Mouse (Mus musculus): ENCODE data around the gene BC030500. TPM values are rescaled to one million over a fixed set of nuclear protein-coding genes. Genes with fewer than 3 reads are reported as not detected.

BC030500 gene
- 9.1 and 13.0 TPM in 2 replicates for polyA plus RNA-seq (2021; fragmentation: Nextera tagmentation)
- long read RNA-seq, experiment 1, partial matches to known transcripts = 1 of 34 reads
- long read RNA-seq, experiment 1, other reads (novel, unspliced or antisense) = 33 of 34 reads
- long read RNA-seq, experiment 2, partial matches to known transcripts = 0 of 18 reads
- long read RNA-seq, experiment 2, other reads (novel, unspliced or antisense) = 18 of 18 reads

GRCm38 (mm10) chr8:58911677-58912076, at the start of gene BC030500:
TSS of gene BC030500 (plus strand) at chr8:58911755.

GRCm38 (mm10) chr8:58912196-58912839, 763 bp downstream of the BC030500 start, which contains the start of gene Galntl6:
TSS of gene Galntl6 (minus strand) at chr8:58912640.

Other genes starting within 250 kb of the BC030500 start
- gene Galntl6, start 885 bp downstream of the BC030500 start, polyA plus RNA-seq (2021; fragmentation: Nextera tagmentation) = 12.0 and 13.9 TPM in 2 replicates

All from left cerebral cortex, adult 6 months (tissue).